Mouse (Mus musculus) adrenal gland, postnatal 10 days (tissue): ENCODE results near the gene Rtn3. TPM values are rescaled to one million over a fixed set of nuclear protein-coding genes. Genes with fewer than 3 reads are reported as not detected.
A peak's percentile ranks its signal among the peaks of the same experiment; 100 is the strongest.
"Not testable (repeated sequence)": the region's sequence is repeated elsewhere in the genome, so short reads cannot be mapped to it uniquely, and the experiment has no call there.

ENCODE experiments used
- DNase-seq: peaks from one replicate; pipeline ENCODE4 v3.0.0; 2021; ENCODE audit warnings: mixed read lengths
- long read RNA-seq, 2 experiments: library from polyadenylated mRNA; stranded (forward); transcript quantifications; one replicate each; pipeline ENCODE4 v2.0.0; 2021
- total RNA-seq, 2 experiments: library from RNA; stranded (reverse); gene quantifications; 2 replicates each; pipeline ENCODE4 v1.2.3; 2021

The Rtn3 gene
- 100 to 1,000 TPM; 128 to 139 TPM for total RNA-seq
- long read RNA-seq, experiment 1, transcript Rtn3-203 (7 exons, 2,762 nt) = major isoform, 125 of 162 reads
- long read RNA-seq, experiment 1, partial matches to known transcripts = 3 of 162 reads
- long read RNA-seq, experiment 1, other reads (novel, unspliced or antisense) = 32 of 162 reads
- long read RNA-seq, experiment 2, transcript Rtn3-203 (7 exons, 2,762 nt) = major isoform, 81 of 97 reads
- long read RNA-seq, experiment 2, partial matches to known transcripts = 1 of 97 reads
- long read RNA-seq, experiment 2, other reads (novel, unspliced or antisense) = 15 of 97 reads

DNA sequence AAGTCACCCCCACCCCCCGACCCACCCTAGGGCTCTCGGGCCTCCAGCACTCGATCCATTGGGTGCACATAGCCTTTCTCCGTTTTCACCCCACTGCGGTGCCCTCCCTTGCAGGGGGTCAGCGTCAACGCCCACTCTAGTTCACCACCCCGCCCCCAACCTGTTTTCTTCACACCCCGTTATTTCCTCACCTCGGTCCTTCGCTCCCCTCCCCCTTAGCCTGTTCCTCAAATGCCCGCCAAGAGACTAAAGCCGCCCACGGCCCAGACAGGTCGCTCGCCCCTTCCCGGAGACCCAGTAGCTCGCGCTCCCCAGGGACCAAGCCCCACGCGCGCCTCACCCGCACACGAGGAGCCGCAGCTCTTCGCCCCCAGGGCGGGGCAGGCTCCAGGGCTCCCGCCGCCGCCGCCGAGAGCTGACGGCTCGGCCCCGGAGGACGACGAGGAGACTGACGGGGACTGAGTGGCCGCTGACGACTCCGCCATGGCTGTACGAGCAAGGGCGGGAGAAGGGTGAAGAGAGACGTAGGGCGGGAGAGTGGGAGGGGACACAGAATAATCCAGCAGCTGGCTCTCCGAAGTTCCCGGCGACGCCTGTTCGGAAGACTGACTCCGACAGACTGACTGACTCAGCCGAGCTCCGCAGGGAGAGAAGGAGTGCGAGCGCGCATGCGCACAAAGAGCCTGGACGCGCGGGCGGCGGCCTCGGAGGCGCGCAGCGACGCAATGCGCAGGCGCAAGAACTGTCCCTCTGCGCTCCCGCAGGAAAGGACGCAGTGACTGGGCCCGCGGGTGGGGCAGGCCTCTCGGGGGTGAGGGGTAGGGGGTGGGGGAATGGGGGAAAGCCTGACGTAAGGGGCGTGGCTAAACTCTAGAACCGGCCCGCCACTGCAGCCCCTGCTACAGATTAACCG is at the start of gene Rtn3:
Rtn3 (minus strand) TSS at position 683 of the 913 bp plus-strand sequence.
- DNase-seq = peak; percentile 97

DNA sequence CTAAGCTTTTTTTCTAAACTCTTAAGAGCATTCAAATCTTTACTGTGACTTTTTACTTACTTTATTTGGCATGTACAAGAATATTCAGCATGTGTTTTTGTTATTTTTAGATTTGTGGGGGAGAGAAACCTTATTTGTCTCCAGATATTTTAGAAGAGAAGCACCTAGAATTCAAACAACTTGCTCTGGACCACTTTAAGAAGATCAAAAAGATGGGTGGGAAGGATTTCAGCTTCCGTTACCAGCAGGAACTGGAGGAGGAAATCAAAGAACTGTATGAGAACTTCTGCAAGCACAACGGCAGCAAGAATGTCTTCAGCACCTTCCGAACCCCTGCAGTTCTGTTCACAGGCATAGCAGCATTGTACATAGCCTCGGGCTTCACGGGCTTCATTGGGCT is 48.8 kb upstream of the Rtn3 start:
- no peak for DNase-seq

GRCm38 (mm10) chr19:7528639-7529428 is 45.8 kb upstream of the Rtn3 start:
- peak; percentile 75 for DNase-seq

- DNase-seq = no peak
Observed at GRCm38 (mm10) chr19:7524879-7525278, 41.8 kb upstream of the Rtn3 start.

- no peak for DNase-seq
Observed at GRCm38 (mm10) chr19:7523781-7524180, 40.7 kb upstream of the Rtn3 start.

- DNase-seq = peak; percentile 38
Observed at GRCm38 (mm10) chr19:7523292-7523691, 40.2 kb upstream of the Rtn3 start.

GRCm38 (mm10) chr19:7522856-7523255 is 39.8 kb upstream of the Rtn3 start:
- DNase-seq = no peak

DNA sequence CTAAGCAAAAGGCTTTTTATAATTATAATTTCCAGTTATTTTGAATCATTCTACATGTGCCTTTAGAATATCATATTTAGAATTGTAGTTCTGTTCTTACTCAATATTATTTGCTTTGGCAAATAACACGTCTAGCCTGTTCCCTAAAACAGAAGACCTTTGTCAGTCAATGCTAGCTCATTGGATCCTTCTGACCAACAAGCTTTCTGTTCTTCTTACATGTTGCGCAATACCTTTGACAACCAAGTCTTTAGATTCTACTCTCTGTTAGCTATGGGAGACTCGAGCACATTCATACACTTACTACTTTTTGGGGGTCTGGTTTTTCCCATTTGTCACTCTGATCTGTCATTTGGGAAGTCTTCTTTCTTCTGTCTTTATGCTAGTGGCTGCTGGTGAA is 38.5 kb upstream of the Rtn3 start:
- no peak for DNase-seq

DNA sequence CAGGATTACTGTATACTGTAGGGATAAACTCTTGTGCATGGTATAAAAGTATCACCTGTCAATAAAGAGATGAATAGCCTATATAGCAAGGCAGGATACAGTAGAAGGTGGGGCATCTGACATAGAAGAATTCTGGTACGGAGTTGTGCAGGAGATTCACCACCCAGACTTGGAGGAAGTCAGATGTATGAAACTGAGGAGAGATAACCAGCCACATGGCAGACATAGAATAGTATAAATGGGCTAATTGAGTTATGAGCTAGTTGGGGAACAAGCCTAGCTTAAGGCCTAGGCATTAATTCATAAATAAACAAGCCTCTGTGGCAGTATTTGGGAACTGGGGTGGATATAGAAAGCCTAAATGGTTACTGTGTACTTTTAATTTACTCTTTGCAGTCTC is 33.4 kb upstream of the Rtn3 start:
- DNase-seq = no peak

GRCm38 (mm10) chr19:7508026-7508425 is 24.9 kb upstream of the Rtn3 start:
- no peak for DNase-seq

DNA sequence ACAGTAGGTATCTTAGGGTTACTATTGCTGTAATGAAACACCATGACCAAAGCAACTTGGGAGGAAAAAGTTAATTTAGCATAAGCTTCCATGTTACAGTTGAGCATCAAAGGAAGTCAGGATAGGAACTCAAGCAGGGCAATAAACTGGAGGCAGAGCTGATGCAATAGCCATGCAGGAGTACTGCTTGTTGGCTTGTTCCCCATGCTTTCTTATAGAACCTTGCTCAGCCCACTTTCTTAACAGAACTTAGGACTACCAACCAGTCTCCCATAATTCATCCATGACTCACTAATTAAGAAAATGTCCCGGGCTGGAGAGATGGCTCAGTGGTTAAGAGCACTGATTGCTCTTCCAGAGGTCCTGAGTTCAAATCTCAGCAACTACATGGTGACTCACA is 23.2 kb upstream of the Rtn3 start:
- DNase-seq = no peak

DNA sequence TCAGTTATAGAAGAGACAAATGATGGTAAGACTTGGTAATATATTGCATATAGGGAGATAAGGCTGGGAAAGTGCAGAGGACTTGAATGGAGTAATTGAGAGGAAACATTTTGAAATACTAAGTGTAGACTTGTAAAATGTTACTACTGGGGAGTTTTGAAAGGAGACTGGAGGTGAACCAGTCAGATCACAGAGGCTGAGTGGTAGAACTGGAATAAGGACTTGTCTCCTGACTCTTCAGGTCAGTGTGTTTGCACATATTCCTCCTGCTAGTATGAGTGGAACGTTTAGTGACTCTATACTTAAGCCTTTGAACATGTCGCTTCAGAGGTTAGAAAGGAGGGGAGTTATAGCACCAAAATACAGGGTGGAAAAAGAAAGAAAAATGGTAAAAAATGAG is 19.4 kb upstream of the Rtn3 start:
- DNase-seq = no peak

- no peak for DNase-seq
Observed at GRCm38 (mm10) chr19:7500701-7501100, 17.6 kb upstream of the Rtn3 start.

DNA sequence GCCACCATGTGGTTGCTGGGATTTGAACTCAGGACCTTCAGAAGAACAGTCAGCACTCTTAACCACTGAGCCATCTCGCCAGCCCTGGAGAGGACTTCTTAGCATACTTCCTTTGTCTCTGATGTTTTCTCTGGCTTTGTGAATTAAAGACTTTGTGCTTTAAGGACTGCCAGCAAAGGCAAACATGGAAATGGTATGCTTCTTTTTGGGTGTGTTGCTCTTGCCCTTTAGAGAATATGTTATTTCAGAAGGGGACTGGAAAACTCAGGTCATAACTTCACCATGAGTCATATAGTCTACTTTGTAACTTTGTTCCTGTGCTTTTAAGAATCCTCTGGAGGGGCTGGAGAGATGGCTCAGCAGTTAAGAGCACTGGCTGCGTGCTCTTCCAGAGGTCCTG is 15.7 kb upstream of the Rtn3 start:
- DNase-seq = no peak

- not testable (repeated sequence) for DNase-seq
Observed at GRCm38 (mm10) chr19:7496070-7496469, 13.0 kb upstream of the Rtn3 start.

GRCm38 (mm10) chr19:7495221-7496038 is 12.3 kb upstream of the Rtn3 start:
- DNase-seq = no peak

- peak; percentile 95 for DNase-seq
Observed at GRCm38 (mm10) chr19:7494187-7495015, 11.3 kb upstream of the Rtn3 start.

DNA sequence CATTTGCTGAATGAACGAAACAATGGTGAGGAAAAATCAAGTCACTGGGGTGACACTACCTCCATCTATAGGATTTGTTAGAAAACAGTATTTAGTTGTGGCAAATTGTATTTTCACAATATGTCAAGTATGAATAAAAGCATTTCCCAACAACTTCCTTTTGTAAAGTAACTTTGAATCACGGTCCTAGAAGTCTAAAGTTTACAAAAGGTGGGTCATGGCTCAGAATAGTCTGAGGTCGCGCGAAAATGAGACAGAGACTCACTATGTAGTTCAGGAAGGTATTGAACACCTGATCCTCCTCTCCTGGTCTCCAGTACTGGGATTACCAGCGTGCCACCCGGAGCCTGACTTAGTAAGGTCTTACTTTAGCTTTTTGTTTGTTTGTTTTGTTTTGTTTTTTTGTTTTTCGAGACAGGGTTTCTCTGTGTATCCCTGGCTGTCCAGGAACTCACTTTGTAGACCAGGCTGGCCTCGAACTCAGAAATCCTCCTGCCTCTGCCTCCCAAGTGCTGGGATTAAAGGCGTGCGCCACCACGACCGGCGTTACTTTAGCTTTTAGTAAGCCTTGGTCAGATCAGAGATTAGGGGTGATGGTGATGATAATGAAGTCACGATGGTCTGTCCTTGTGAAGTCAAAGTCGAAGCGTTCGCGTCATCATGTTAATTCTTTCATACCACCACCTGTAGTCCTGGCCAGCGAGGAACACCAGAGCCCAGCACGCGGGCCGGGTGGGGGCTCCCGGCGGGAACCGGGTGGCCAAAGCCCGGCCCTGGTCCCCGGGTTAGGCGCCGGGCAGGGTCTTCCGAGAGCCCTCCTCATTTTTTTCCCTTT is 10.5 kb upstream of the Rtn3 start, which contains the start of gene Atl3:
Atl3 (plus strand) TSS at position 689 of the 835 bp plus-strand sequence.
- DNase-seq = no peak

GRCm38 (mm10) chr19:7492682-7493081 is 9.6 kb upstream of the Rtn3 start:
- no peak for DNase-seq

- no peak for DNase-seq
Observed at GRCm38 (mm10) chr19:7491960-7492359, 8.9 kb upstream of the Rtn3 start.
